Mouse (Mus musculus) E14TG2a.4 (cell line): ENCODE data around the gene Ptprq.
A peak's percentile ranks its signal among the peaks of the same experiment; 100 is the strongest.

ENCODE experiments used
- H3K27me3 ChIP-seq: 2 replicates; pipeline ENCODE4 v1.6.1; 2014; ENCODE audit warnings: low read length, control low read depth; ENCODE audit not compliant: insufficient read depth
- H3K36me3 ChIP-seq: 2 replicates; pipeline ENCODE4 v1.6.1; 2014; ENCODE audit warnings: low read length, control low read depth; ENCODE audit not compliant: insufficient read depth
- H3K4me1 ChIP-seq: replicated peaks from 2 replicates; pipeline ENCODE4 v1.6.1; 2014; ENCODE audit warnings: low read depth, low read length, control low read depth
- H3K4me3 ChIP-seq: replicated peaks from 2 replicates; pipeline ENCODE4 v1.5.1; 2014; ENCODE audit warnings: mild to moderate bottlenecking, low read length
- H3K9me3 ChIP-seq: 2 replicates; pipeline ENCODE4 v1.6.1; 2014; ENCODE audit warnings: low read length, control low read depth
- CTCF ChIP-seq: conservative IDR thresholded peaks from 2 replicates; pipeline ENCODE4 v1.5.1; 2014; ENCODE audit warnings: low read length
- NANOG ChIP-seq: IDR thresholded peaks from 2 replicates; pipeline ENCODE4 v1.6.1; 2014; ENCODE audit warnings: borderline replicate concordance, low read length, mixed read lengths
- POU5F1 ChIP-seq: IDR thresholded peaks from 2 replicates; pipeline ENCODE4 v1.6.1; 2014; ENCODE audit warnings: low read length, borderline replicate concordance

The Ptprq gene

DNA sequence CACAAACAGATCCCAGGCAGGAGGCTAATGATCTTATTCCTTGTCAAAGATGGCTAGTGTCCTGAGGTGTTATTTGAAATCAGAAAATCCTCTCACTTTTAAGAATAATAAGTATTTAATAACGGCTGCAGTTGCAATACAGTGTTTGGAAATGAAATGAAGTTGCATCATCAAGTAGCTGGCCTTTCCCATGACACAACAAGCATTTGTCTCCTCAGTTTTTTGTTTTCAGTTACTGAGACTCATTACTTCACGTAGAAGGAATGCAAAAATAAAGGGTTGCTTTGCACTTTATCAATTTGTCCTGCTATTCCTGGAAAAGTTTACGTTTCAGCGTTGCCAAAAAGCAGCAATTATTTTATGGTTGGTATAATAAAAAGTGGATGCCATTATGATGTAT is 216.4 kb downstream of the Ptprq start:
- Histone ChIP-seq H3K9me3 (no peaks in the 10 kb centered on the region), H3K4me1 (no peaks in the 10 kb centered on the region), H3K4me3 (no peak overlapping the region), H3K36me3 (no peaks in the 10 kb centered on the region), H3K27me3 (no peaks in the 10 kb centered on the region; the same call in 1 of the 2 replicates)
- no peak for TF ChIP-seq CTCF
- TF ChIP-seq POU5F1, result no peak
- TF ChIP-seq NANOG, result no peak

DNA sequence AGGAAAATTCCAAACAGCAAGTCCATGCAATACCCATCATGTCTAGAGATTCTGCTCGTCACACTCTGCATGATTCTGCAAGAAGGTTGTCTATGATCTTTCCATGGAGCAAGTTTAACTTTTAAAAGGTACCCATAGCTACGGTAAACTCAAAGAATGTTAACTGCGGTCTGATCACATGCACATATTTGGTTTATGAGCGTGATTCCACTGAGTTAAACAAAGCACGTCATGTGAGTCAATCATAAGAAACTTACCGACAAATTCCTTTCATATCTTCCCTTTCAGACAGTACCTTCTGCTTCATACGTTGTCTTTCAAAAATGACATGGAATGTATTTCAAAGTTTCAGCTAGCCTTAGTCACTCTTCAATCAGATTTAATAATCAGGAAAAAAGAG is 217.7 kb downstream of the Ptprq start:
- no peaks in the 10 kb centered on the region for H3K4me1 ChIP-seq
- H3K4me3 ChIP-seq, result no peak overlapping the region
- H3K9me3 ChIP-seq, result no peaks in the 10 kb centered on the region
- H3K36me3 ChIP-seq, result no peaks in the 10 kb centered on the region
- TF ChIP-seq NANOG, result no peak
- H3K27me3 ChIP-seq, result no peaks in the 10 kb centered on the region; the same call in 1 of the 2 replicates

DNA sequence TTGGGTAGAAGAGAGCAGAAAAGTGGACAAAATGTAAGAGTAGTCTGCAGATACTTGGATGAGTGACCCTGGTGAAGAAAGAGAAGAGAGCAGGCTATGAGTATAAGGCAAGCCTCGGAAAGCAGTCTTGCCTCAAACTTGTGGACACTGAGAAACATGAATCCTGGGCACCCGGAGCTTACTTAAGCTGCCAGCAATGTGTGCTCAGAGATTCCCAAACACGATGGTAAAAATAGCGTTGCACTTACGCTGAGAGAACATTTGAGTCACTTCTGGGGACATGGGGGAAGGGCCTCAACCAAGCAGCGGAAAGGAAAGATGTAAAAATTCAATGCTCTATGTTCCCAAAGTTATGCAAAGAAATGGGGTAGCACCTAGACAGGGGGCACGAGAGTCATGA is 220.2 kb downstream of the Ptprq start:
- no peak overlapping the region for H3K4me3 ChIP-seq
- no peak for TF ChIP-seq POU5F1
- TF ChIP-seq NANOG, result no peak
- TF ChIP-seq CTCF, result no peak

DNA sequence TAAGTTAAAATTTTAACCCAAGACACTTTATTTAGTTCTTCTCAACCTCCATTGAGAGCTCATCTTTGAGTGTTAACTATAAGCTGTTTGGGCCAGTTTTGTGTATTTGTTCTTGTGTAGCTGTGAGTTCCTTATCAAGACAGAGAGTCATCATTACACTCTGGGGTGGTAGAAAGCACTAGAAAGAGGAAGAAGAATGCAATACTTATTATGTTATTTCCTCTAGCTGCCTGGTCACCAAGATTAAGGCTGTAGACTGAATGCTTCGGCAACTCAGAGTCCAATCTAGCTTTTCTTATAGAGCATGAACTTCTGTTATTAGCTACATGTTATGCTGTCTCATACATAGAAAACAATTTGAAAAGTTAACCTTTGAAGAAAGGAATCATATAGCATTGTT is 223.4 kb downstream of the Ptprq start:
- TF ChIP-seq POU5F1 (no peak), CTCF (no peak), NANOG (no peak)
- peaks cover 12% of the 10 kb centered on the region for H3K4me1 ChIP-seq
- H3K27me3 ChIP-seq, result peaks cover 13% of the 10 kb centered on the region
- H3K9me3 ChIP-seq, result no peaks in the 10 kb centered on the region
- H3K4me3 ChIP-seq, result no peak overlapping the region
- no peaks in the 10 kb centered on the region for H3K36me3 ChIP-seq

More for the DNA sequence above, 220.2 kb downstream of the Ptprq start:
- H3K36me3 ChIP-seq, result no peaks in the 10 kb centered on the region
- H3K9me3 ChIP-seq, result no peaks in the 10 kb centered on the region
- H3K4me1 ChIP-seq, result no peaks in the 10 kb centered on the region
- peaks cover under 1% of the 10 kb centered on the region for H3K27me3 ChIP-seq

DNA sequence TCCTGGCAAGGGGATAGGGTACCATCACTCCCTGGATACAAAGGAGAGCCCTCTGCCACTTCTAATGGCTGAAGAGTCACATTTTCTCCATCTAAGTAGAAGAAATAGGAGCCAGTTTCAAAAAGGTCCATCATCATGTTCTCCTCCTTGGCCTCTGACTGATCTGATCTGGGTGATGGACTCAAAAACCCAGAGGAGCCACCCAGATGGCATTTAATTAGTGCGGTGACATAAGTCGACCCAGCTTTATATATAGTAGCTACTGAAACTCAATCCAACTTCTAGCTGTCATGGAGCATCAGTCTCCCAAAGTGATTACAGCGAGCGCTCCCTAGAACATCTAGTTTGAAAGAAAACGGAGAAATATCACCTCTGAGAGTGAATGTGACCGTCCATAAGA is 225.3 kb downstream of the Ptprq start, which contains the start of gene Myf6:
TSS of gene Myf6 (minus strand) at position 170 of the 400 bp plus-strand sequence.
- Histone ChIP-seq H3K27me3 (peaks cover 13% of the 10 kb centered on the region), H3K4me3 (0 out of 2 replicates have a peak within 1 kb of the TSS, but pooled peaks have one; percentile 3), H3K4me1 (peaks cover 12% of the 10 kb centered on the region), H3K36me3 (no peaks in the 10 kb centered on the region), H3K9me3 (no peaks in the 10 kb centered on the region)
- TF ChIP-seq CTCF (no peak), NANOG (no peak), POU5F1 (no peak)

DNA sequence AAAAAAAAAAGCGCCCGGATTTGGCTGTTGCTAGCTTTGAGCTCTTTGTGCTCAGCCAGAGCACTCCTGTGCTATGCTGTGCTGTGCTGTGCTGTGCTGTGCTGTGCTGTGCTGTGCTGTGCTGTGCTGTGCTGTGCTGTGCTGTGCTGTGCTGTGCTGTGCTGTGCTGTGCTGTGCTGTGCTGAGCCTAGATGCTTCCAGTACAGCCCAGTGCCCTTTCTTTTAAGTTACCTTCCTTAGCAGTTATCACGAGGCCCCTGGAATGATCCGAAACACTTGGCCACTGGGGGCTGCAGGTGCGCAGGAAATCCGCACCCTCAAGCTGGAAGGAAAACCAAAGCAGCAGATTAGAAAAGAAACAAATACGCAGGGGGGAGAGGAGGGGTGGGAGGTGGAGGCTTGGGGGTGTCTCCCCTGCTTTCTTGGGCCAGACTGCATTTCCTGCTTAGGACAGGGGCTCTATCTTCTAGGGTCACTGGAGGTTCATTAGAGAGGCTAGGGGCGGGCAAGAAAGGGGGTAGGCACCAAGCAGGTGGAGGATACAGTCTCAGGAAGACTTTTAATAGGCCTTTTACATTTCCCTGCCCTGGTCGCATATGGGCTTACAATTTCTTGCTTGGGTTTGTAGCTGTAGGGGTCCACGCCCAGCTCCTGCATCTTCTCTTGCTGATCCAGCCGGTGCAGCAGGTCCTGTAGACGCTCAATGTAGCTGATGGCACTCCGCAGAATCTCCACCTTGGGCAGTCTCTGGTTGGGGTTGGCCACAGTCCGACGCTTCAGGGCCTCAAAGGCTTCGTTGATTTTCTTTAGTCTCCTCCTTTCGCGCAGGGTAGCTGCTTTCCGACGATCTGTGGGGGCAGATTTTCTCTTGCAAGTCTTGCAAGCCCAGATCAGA is 226.0 kb downstream of the Ptprq start:
- Histone ChIP-seq H3K4me3 (0 out of 2 replicates have a peak overlapping the region, but pooled peaks have one; percentile 3), H3K36me3 (no peaks in the 10 kb centered on the region), H3K27me3 (peaks cover 13% of the 10 kb centered on the region), H3K9me3 (no peaks in the 10 kb centered on the region), H3K4me1 (peaks cover 19% of the 10 kb centered on the region)
- TF ChIP-seq NANOG (no peak), POU5F1 (no peak), CTCF (no peak)

DNA sequence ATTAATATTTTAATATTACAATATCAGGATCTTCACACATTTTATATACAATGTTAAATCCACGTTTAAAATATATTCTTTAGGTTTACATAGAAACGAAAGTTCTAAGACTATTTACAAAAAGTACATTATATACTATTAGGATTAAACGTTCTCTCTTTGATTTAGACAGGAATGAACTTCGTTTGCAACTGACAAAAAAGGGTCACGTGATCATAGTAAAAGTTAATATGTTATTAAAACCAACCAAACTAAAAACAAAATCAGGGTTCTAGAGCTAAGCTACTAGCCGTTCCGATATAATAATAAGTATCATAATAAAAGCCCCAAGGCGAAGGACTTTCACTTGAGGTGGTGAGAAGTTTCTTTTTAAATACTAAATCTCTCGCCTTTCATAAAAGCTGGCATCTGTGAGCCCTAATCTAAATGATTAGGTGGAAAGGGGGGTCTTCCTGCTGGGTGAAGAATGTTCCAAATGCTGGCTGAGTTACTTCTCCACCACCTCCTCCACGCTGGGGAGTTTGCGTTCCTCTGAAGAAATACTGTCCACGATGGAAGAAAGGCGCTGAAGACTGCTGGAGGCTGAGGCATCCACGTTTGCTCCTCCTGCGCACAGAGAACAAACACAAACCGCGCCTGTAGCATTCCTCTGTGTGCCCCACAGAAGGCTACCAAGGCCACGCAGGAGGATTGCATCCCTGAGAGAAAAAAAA is 226.8 kb downstream of the Ptprq start:
- TF ChIP-seq POU5F1 (no peak), NANOG (no peak), CTCF (no peak)
- Histone ChIP-seq H3K4me3 (no peak overlapping the region), H3K9me3 (no peaks in the 10 kb centered on the region), H3K27me3 (peaks cover 13% of the 10 kb centered on the region), H3K4me1 (peaks cover 27% of the 10 kb centered on the region), H3K36me3 (no peaks in the 10 kb centered on the region)

DNA sequence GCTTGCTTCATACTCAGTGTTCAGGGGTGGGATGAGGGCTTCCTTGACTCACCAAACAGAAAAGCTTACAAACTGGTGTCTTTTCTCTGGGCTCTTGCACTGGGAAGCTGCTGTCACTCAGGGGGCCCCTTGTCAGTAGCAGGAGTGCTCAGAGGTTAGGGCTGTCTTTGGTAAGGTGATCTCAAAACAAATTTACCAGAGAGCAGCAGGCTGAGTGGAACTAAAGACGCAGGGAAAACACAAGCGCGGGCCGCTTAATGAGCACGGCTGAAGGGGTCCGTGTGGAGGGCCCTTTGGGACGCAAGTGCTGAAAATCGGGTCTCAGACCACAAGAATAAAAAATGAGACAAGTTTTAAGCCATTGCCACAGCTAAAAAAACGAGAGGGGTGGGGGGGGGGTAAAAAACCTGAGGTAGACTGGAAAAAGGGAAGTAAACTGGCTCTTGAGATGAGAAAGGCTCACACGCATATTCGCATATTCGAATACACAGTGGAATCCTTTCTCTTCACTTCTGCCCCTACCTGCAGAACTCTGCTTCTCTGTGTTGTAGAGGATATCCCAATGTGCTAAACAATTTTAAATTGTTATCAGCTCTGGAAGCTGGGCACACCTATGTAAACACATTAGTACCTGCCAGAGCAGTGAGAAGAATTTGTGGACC is 231.1 kb downstream of the Ptprq start:
- no peak for TF ChIP-seq NANOG
- peak; percentile 96 for TF ChIP-seq POU5F1
- Histone ChIP-seq H3K27me3 (peaks cover 16% of the 10 kb centered on the region; the same call in 1 of the 2 replicates), H3K4me3 (no peak overlapping the region), H3K9me3 (no peaks in the 10 kb centered on the region), H3K4me1 (peaks cover 32% of the 10 kb centered on the region), H3K36me3 (no peaks in the 10 kb centered on the region)
